Mouse (Mus musculus): ENCODE data around the gene C1ql1. TPM values are rescaled to one million over a fixed set of nuclear protein-coding genes. Genes with fewer than 3 reads are reported as not detected.

The C1ql1 gene
- total RNA-seq, 2 experiments from 2014 or later = not detected

DNA sequence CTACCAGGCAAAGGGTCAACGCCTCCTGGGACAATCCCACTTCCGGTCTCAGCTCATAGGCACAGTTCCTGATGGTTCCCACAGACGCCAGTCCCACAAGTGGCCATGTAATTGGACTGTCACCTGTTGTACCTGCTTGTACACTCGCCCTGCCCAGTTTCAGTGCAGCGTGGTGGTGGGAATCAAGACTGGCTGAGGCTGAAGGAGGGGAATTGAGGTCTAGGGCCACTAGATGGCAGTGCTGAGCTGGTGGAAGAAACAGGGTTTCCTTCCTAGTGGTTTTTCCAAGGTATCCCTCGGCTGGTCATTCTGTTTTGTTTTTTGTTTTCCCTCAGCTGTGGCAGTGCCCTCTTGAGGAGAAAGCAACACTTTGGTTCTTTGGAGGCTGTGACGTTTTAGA lies 45.7 kb downstream of the C1ql1 start, which contains the start of gene Gfap:
Gfap (minus strand) TSS at position 150 of the 400 bp plus-strand sequence.
- peak; percentile 68 to 90 for DNase-seq

GRCm38 (mm10) chr11:102898408-102898807 lies 48.1 kb downstream of the C1ql1 start:
- DNase-seq = no peak

DNA sequence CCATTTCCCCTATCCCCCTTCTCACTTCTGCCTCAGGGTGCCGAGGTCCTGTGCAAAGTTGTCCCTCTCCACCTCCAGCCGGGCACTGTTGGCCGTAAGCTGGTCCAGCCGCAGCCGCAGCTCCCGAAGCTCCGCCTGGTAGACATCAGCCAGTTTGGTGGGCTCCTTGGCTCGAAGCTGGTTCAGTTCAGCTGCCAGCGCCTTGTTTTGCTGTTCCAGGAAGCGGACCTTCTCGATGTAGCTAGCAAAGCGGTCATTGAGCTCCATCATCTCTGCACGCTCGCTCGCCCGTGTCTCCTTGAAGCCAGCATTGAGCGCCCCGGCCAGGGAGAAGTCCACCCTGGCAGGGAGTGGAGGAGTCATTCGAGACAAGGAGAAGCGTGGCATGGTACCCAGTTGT lies 49.8 kb downstream of the C1ql1 start:
- no peak for DNase-seq

DNA sequence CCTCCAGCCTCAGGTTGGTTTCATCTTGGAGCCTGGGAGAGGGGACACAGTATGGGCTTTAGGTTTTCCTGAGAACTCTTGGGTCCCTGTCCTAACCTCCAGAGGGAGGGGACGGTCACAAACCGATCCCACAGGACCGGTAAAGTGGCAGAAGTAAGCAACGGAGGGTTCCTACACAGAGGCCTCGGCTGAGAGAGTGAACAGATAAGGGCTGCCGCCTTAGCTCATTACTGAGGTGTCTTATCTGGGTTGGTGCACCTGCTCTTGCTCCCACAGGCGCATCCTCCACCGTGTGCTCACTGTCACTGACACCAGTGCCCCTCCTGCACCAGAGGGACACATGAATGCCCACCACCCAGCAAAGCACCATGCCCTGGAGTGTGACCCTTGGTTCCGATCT lies 50.7 kb downstream of the C1ql1 start:
- no peak for DNase-seq

GRCm38 (mm10) chr11:102894716-102895115 lies 51.8 kb downstream of the C1ql1 start:
- no peak for DNase-seq

- peak; percentile 65 to 66 for DNase-seq
Measured at GRCm38 (mm10) chr11:102893015-102893651, 53.4 kb downstream of the C1ql1 start.

- DNase-seq = no peak
Measured at GRCm38 (mm10) chr11:102890096-102890495, 56.4 kb downstream of the C1ql1 start.

Other genes starting within 250 kb of the C1ql1 start
- gene Ccdc43, start 248.9 kb downstream of the C1ql1 start, total RNA-seq (2021) = 10 to 100 TPM; 20.4 to 29.6 TPM
- gene Adam11, start 185.2 kb downstream of the C1ql1 start, total RNA-seq (2021) = 1 to 10 TPM; 6.6 to 7.5 TPM
- 10 to 100 TPM; 17.2 to 18.2 TPM for gene Gjc1, start 127.0 kb downstream of the C1ql1 start, total RNA-seq (2021)
- gene Higd1b, start 110.8 kb downstream of the C1ql1 start, total RNA-seq (2021) = 10 to 100 TPM; 10.6 to 15.7 TPM
- 10 to 100 TPM; 34.1 to 42.6 TPM for gene Eftud2, start 65.7 kb downstream of the C1ql1 start, total RNA-seq (2021)
- gene Ccdc103, start 65.5 kb downstream of the C1ql1 start, total RNA-seq (2021) = not detected
- gene Fam187a, start 61.5 kb downstream of the C1ql1 start, total RNA-seq (2021) = not detected
- gene Gfap, start 45.8 kb downstream of the C1ql1 start, total RNA-seq (2021) = under 1 TPM; 0.10 to 0.15 TPM
- gene Kif18b, start 21.6 kb downstream of the C1ql1 start, total RNA-seq (2021) = under 1 TPM in 1 of 2 experiments, not detected in 1; 0.25 TPM
- 10 to 100 TPM; 67.5 to 74.8 TPM for gene Nmt1, start 81.5 kb upstream of the C1ql1 start, total RNA-seq (2021)
- 10 to 100 TPM; 60.9 to 72.9 TPM for gene Dcakd, start 81.6 kb upstream of the C1ql1 start, total RNA-seq (2021)
- gene Plcd3, start 155.0 kb upstream of the C1ql1 start, total RNA-seq (2021) = 10 to 100 TPM; 11.0 to 14.5 TPM
- 10 to 100 TPM; 28.6 to 41.4 TPM for gene Acbd4, start 155.0 kb upstream of the C1ql1 start, total RNA-seq (2021)
- gene Hexim1, start 169.5 kb upstream of the C1ql1 start, total RNA-seq (2021) = 10 to 100 TPM; 20.0 to 21.5 TPM
- gene Hexim2, start 185.7 kb upstream of the C1ql1 start, total RNA-seq (2021) = 1 to 10 TPM; 1.6 to 1.7 TPM
- 10 to 100 TPM; 18.1 to 20.2 TPM for gene Fmnl1, start 224.4 kb upstream of the C1ql1 start, total RNA-seq (2021)